Mouse (Mus musculus): ENCODE measurements around the gene H2-Q1. TPM values are rescaled to one million over a fixed set of nuclear protein-coding genes. Genes with fewer than 3 reads are reported as not detected.

H2-Q1 gene
- 0.01 and 0.05 TPM in 2 replicates for polyA plus RNA-seq (2012; rRNA removed)
- polyA plus RNA-seq (2014; fragmentation: Nextera tagmentation; extraction: Ambion mirVana): not detected in 2 replicates

DNA sequence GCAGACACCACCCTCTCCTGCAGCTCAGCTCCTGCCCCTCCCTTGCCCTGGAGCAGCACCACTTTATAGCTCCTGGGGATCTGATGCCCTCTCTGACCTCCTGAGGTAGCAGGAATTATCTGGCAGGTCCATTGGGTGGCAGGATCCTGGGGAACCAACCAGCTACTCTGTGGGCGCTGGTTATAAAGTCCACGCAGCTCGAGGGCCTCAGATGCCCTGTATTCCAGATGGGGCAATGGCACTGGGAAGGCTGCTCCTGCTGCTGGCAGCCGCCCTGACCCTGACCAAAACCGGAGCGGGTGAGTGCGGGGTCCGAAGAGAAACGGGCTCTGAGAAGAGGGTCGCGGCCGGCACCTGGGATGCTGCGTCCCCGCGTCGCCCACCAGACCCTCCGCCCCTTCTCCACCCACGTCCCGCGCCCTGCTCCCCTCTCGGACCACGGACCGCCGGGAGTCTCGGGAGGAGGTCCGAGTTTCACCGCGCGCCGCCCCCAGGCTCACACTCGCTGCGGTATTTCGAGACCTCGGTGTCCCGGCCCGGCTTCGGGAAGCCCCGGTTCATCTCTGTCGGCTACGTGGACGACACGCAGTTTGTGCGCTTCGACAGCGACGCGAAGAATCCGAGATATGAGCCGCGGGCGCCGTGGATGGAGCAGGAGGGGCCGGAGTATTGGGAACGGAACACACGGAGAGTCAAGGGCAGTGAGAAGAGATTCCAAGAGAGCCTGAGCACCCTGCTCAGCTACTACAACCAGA lies at the start of gene H2-Q1:
Gene H2-Q1, plus strand, starts transcription at position 79 of the 755 bp plus-strand sequence.
- DNase-seq (ENCODE audit: low spot score) (no peak), ATAC-seq (ENCODE audit: low FRiP score, low read depth) (no peak)
- Histone ChIP-seq H3K9ac (ENCODE audit: low read depth, low read length, severe bottlenecking) (peak within 1 kb of the TSS; percentile 43), H3K4me3 (replicated peaks; ENCODE audit: low read length) (peak within 1 kb of the TSS; percentile 30), H3K4me1 (ENCODE audit: control insufficient read depth, insufficient read depth, low read length) (no peaks in the 10 kb centered on the region), H3K27me3 (ENCODE audit: control insufficient read depth, insufficient read depth, low read length) (peaks cover 15% of the 10 kb centered on the region), H3K4me2 (replicated peaks; ENCODE audit: low read depth, low read length, severe bottlenecking) (peak within 1 kb of the TSS; percentile 52), H3K27ac (replicated peaks; ENCODE audit: low read depth, low read length) (no peak within 1 kb of the TSS), H3K36me3 (ENCODE audit: control insufficient read depth, insufficient read depth, low read length) (no peaks in the 10 kb centered on the region), H3K9me3 (ENCODE audit: control insufficient read depth, low read length) (no peaks in the 10 kb centered on the region)
- TF ChIP-seq POLR2A (IDR thresholded peaks at IDR 0.05; ENCODE audit: borderline replicate concordance, extremely low read depth, insufficient read depth, insufficient read length): no peak
- 4% methylated on average over 39 of the region's 55 CpGs for WGBS

DNA sequence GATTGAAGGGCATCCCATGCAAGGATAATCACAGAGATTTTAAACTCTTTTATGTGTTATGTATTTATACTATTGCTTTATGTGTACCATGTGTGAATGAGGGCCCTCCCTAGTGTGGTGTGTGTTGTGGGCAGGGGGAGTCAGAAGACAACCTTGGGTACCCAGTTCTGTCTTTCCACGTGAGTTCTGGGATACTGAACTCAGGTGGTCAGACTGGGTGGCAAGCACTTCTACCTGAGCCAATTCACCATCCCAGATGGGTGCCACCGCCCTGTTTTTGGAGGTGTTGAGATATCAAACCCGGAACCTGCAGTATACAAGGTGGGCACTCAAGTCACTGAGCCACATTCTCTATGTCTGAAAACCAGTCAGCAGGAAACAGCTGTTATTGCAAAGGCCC lies 48.0 kb upstream of the H2-Q1 start:
- no peaks in the 10 kb centered on the region for H3K4me1 ChIP-seq (ENCODE audit: control insufficient read depth, insufficient read depth, low read length)
- 74% methylated on average over 3 of the region's 3 CpGs for WGBS
- no peak for TF ChIP-seq POLR2A (IDR thresholded peaks at IDR 0.05; ENCODE audit: borderline replicate concordance, extremely low read depth, insufficient read depth, insufficient read length)
- no peaks in the 10 kb centered on the region for H3K9me3 ChIP-seq (ENCODE audit: control insufficient read depth, low read length)
- no peak overlapping the region for H3K4me2 ChIP-seq (replicated peaks; ENCODE audit: low read depth, low read length, severe bottlenecking)
- no peaks in the 10 kb centered on the region for H3K36me3 ChIP-seq (ENCODE audit: control insufficient read depth, insufficient read depth, low read length)
- H3K27ac ChIP-seq (replicated peaks; ENCODE audit: low read depth, low read length): no peak overlapping the region
- no peak overlapping the region for H3K9ac ChIP-seq (ENCODE audit: low read depth, low read length, severe bottlenecking)
- H3K27me3 ChIP-seq (ENCODE audit: control insufficient read depth, insufficient read depth, low read length): peaks cover 7% of the 10 kb centered on the region; the same call in 1 of the 2 replicates
- no peak overlapping the region for H3K4me3 ChIP-seq (replicated peaks; ENCODE audit: low read length)
- DNase-seq (ENCODE audit: low spot score): no peak
- ATAC-seq (ENCODE audit: low FRiP score, low read depth): no peak

DNA sequence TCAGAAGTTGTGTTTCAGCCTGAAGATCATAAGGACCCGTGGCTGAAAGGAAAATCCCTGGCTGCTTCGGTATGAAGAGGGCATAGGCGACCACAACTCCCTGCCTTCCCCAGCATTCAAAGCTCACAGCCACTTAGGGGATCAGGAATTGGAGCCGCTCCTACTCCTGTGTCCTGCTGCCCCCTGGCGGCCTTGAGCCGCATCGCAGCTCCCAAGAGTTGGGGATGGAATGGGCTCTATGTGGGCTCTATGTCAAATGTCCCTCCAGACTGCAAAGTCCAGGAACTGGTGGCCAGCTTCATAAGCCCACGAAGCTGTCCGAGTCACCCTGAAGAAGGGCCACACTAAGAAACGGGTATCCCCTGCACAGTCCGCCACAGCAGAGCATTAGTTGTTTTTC lies 45.4 kb upstream of the H2-Q1 start:
- no peaks in the 10 kb centered on the region for H3K36me3 ChIP-seq (ENCODE audit: control insufficient read depth, insufficient read depth, low read length)
- no peak for ATAC-seq (ENCODE audit: low FRiP score, low read depth)
- DNase-seq (ENCODE audit: low spot score): peak; percentile 63
- no peaks in the 10 kb centered on the region for H3K9me3 ChIP-seq (ENCODE audit: control insufficient read depth, low read length)
- H3K4me3 ChIP-seq (replicated peaks; ENCODE audit: low read length): no peak overlapping the region
- no peak overlapping the region for H3K4me2 ChIP-seq (replicated peaks; ENCODE audit: low read depth, low read length, severe bottlenecking)
- no peaks in the 10 kb centered on the region for H3K4me1 ChIP-seq (ENCODE audit: control insufficient read depth, insufficient read depth, low read length)
- no peak overlapping the region for H3K27ac ChIP-seq (replicated peaks; ENCODE audit: low read depth, low read length)
- H3K27me3 ChIP-seq (ENCODE audit: control insufficient read depth, insufficient read depth, low read length): peaks cover 7% of the 10 kb centered on the region; the same call in 1 of the 2 replicates
- no peak for TF ChIP-seq POLR2A (IDR thresholded peaks at IDR 0.05; ENCODE audit: borderline replicate concordance, extremely low read depth, insufficient read depth, insufficient read length)
- H3K9ac ChIP-seq (ENCODE audit: low read depth, low read length, severe bottlenecking): no peak overlapping the region
- WGBS: 6% methylated on average over 11 of the region's 11 CpGs

- 12% methylated on average over 13 of the region's 13 CpGs for WGBS
- H3K4me1 ChIP-seq (ENCODE audit: control insufficient read depth, insufficient read depth, low read length): no peaks in the 10 kb centered on the region
- no peak for DNase-seq (ENCODE audit: low spot score)
Observed at GRCm38 (mm10) chr17:35276304-35276864, 43.8 kb upstream of the H2-Q1 start.

DNA sequence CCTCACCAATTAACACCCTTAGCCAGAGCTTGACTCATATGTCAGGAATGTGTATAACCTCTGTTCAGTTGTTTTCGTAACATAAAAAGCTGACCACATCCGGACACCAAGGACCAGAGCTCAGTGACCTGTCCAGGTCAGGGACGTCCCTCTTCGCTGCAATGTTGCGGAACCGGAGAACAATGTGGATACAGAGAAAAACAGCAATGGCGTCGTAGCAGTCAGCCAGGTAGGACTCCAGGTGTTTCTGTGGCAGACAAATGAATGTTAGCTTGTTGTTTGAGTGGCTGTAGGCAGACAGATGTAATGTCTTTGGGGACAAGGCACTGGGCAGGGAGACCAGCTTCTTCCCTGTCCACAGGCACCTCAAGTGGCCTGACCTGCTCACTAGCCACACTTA lies 42.2 kb upstream of the H2-Q1 start:
- no peak overlapping the region for H3K4me3 ChIP-seq (replicated peaks; ENCODE audit: low read length)
- no peak for ATAC-seq (ENCODE audit: low FRiP score, low read depth)
- peaks cover 7% of the 10 kb centered on the region; the same call in 1 of the 2 replicates for H3K27me3 ChIP-seq (ENCODE audit: control insufficient read depth, insufficient read depth, low read length)
- no peaks in the 10 kb centered on the region for H3K9me3 ChIP-seq (ENCODE audit: control insufficient read depth, low read length)
- no peaks in the 10 kb centered on the region for H3K4me1 ChIP-seq (ENCODE audit: control insufficient read depth, insufficient read depth, low read length)
- no peak for TF ChIP-seq POLR2A (IDR thresholded peaks at IDR 0.05; ENCODE audit: borderline replicate concordance, extremely low read depth, insufficient read depth, insufficient read length)
- 86% methylated on average over 8 of the region's 8 CpGs for WGBS
- H3K27ac ChIP-seq (replicated peaks; ENCODE audit: low read depth, low read length): no peak overlapping the region
- H3K9ac ChIP-seq (ENCODE audit: low read depth, low read length, severe bottlenecking): no peak overlapping the region
- H3K4me2 ChIP-seq (replicated peaks; ENCODE audit: low read depth, low read length, severe bottlenecking): no peak overlapping the region
- no peaks in the 10 kb centered on the region for H3K36me3 ChIP-seq (ENCODE audit: control insufficient read depth, insufficient read depth, low read length)
- no peak for DNase-seq (ENCODE audit: low spot score)

More at GRCm38 (mm10) chr17:35276304-35276864, 43.8 kb upstream of the H2-Q1 start:
- H3K4me2 ChIP-seq (replicated peaks; ENCODE audit: low read depth, low read length, severe bottlenecking): no peak overlapping the region
- peaks cover 7% of the 10 kb centered on the region; the same call in 1 of the 2 replicates for H3K27me3 ChIP-seq (ENCODE audit: control insufficient read depth, insufficient read depth, low read length)
- no peak overlapping the region for H3K4me3 ChIP-seq (replicated peaks; ENCODE audit: low read length)
- H3K36me3 ChIP-seq (ENCODE audit: control insufficient read depth, insufficient read depth, low read length): no peaks in the 10 kb centered on the region
- no peak overlapping the region for H3K27ac ChIP-seq (replicated peaks; ENCODE audit: low read depth, low read length)
- no peak for ATAC-seq (ENCODE audit: low FRiP score, low read depth)
- H3K9ac ChIP-seq (ENCODE audit: low read depth, low read length, severe bottlenecking): no peak overlapping the region
- no peaks in the 10 kb centered on the region for H3K9me3 ChIP-seq (ENCODE audit: control insufficient read depth, low read length)
- TF ChIP-seq POLR2A (IDR thresholded peaks at IDR 0.05; ENCODE audit: borderline replicate concordance, extremely low read depth, insufficient read depth, insufficient read length): no peak

Measured in limb, embryonic 14.5 days (tissue).